Mouse (Mus musculus) liver, adult 2 months (tissue): ENCODE results near the gene Mafg.

Experiments
- CTCF ChIP-seq: fragments of 200-500 bp; IDR thresholded peaks from 2 replicates; pipeline ENCODE4 v1.5.1; 2011; ENCODE audit warnings: low read depth, low read length, control low read depth
- POLR2A ChIP-seq: fragments of 200-500 bp; IDR thresholded peaks from 2 replicates; pipeline ENCODE4 v1.6.1; 2011; ENCODE audit warnings: low read length, control low read depth; ENCODE audit not compliant: insufficient read depth; ENCODE audit errors: extremely low read depth

DNA sequence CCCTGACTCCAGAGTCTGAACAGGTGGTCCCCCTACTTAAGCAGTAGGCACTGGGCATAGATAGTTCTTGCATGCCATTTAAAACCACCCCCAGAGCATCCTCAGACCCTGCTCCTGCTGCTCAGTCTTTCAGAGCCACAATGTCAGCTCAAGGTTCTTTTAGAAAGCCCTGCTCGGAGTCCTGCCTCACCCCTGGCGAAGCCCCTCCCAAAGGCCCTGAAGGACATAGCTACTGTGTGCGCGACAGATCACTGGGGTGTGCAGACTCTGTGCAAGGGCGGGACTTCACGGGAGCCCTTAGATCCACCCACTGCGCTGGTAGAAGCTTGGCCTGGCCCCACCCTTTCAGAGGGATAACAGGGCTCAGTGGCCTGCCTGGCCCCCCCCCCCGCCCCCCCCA is 24.1 kb downstream of the Mafg start:
- TF ChIP-seq CTCF (no peak), POLR2A (0 out of 2 replicates have a peak, but pooled peaks have one; percentile 5)
